Mouse (Mus musculus): ENCODE results near the gene Rap1a. TPM values are rescaled to one million over a fixed set of nuclear protein-coding genes. Genes with fewer than 3 reads are reported as not detected.
A peak's percentile ranks its signal among the peaks of the same experiment; 100 is the strongest.

Gene Rap1a
- total RNA-seq, 2 experiments from 2014 or later: 103 to 116 TPM

DNA sequence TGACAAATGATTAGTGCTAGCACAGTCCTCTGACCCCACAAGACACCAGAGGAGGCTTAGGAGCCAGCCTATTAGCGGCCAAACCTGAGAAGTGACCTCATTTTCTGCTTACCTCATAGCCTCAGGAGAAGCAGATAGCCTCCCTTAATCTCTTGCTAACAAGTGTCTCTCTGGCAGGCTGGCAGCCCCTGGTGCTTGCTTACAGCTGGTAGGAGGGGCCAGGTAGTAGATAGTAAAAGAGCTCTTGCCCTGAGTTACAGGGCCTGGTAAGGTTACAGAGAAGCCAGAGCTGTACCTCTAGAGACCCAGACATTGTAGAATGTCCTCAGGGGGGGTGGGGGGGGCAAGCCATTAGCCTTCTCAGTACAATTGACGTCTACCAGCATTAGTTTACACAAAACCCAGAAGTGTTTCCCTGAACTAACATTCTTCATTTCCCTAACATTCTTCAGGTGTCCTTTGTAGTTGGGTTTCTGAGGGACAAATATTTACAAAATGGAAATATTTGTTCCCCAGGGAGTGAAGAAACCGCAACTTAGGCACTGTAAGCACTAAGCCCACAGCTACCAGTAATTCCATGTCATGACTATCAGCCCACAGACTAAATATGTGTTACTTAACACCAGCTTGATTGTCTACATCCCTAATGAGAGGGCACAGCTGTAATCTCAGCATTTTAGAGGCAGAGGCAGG is 101.7 kb downstream of the Rap1a start:
- DNase-seq: peak in 1 of 2 experiments; percentile 23
- intact Hi-C loops (cut with DNase I): no loop called here

GRCm38 (mm10) chr3:105698311-105698710 is 102.8 kb downstream of the Rap1a start:
- no peak for DNase-seq
- intact Hi-C loops (cut with DNase I): no loop called here

DNA sequence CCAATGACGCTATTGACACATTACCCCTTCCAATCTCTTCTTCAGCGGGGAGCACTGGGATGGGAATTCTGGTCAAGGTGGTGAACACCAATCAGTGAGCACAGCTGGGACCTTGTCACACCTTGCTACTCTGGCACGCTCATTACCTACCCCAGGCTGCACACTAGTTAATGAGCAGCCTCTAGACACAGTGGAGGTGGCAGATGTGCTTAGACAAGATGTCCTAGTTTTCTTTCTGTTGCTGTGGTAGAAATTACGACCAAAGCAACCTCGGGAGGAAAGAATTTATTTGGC is 104.0 kb downstream of the Rap1a start:
- no peak for DNase-seq
- intact Hi-C loops (cut with DNase I): no loop called here

DNA sequence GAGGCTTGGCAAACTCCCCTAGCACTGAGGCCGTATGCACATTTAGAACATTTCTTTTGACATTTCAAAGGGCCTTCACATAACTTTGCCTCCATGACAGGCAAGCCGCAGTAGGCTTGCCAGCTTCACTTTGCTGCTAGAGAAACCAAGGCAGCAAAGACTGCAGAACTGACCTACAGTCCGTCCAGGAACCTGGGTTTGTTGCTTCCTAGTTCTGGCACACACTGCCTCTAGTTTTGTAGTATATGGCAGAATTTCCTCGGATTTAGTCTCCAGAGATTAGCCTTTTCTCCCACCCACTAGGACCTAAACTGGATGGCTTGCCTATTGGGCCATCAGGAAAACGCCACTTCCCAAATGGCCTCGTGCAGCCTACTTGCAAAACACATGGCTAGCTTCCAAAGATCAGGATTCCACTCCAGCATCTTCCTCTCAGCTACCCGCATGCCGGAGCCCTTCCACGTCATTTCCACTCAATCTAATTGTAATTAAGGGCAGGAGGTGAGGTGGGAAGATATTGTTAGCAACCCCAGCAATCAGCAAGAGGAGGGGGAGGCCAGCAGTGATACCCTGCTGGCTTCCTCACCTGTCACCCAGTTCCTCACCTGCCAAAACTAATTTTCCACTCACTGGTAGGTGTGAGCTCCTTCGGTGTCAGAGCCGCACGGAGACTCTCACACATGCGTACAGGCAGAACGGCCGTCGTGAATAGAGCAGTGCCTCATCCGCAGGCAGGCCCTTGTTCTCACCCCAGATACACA is 104.6 kb downstream of the Rap1a start:
- intact Hi-C loops (cut with DNase I): no loop called here
- DNase-seq: peak in 1 of 2 experiments; percentile 25

GRCm38 (mm10) chr3:105695476-105696386 is 105.4 kb downstream of the Rap1a start:
- peak; percentile 49 to 58 for DNase-seq
- intact Hi-C loops (cut with DNase I): no loop called here

- no peak for DNase-seq
These were observed 107.6 kb downstream of the Rap1a start for GRCm38 (mm10) chr3:105693327-105694080.

DNA sequence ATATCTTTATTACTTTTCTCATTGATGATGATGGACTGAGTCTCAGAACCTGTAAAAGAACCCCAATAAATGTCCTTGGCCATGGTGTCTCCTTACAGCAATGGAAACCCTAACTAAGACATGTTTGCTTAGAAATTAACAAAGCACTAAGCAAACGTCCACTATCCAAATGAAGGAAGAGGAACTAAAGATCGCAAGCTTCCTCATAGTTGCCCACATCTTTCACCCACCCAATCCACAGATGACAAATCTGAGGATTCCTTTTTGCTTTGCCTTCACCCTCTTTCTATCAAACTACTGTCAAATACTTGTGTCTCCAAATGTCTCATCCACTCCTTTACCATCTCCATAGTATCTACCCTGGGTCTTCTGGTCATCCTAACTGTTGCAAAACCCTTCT is 112.6 kb downstream of the Rap1a start:
- DNase-seq: no peak
- intact Hi-C loops (cut with DNase I): loop anchor here (5.0 kb wide), 2 partner anchors 114 to 269 kb away; partner anchors contain the start of genes Rap1a and Wdr77

More at GRCm38 (mm10) chr3:105693327-105694080, 107.6 kb downstream of the Rap1a start:
- intact Hi-C loops (cut with DNase I): no loop called here

- peak; percentile 94 to 95 for DNase-seq
- intact Hi-C loops (cut with DNase I): loop anchor here (1.0 to 5.0 kb wide), 4 partner anchors 39 to 270 kb away; partner anchors contain the start of genes Rap1a and Wdr77
These were observed 113.6 kb downstream of the Rap1a start, which contains the start of gene Ddx20 for GRCm38 (mm10) chr3:105687324-105688060. TSS of gene Ddx20 (minus strand) at chr3:105687574.

- intact Hi-C loops (cut with DNase I): loop anchor here (1.0 to 5.0 kb wide), 4 partner anchors 40 to 271 kb away; partner anchors contain the start of genes Rap1a and Wdr77
- peak in 1 of 2 experiments; percentile 38 for DNase-seq
These were observed 114.5 kb downstream of the Rap1a start for GRCm38 (mm10) chr3:105686394-105687323.

GRCm38 (mm10) chr3:105680346-105680745 is 120.8 kb downstream of the Rap1a start:
- no peak for DNase-seq
- intact Hi-C loops (cut with DNase I): no loop called here

Other genes starting within 250 kb of the Rap1a start
- 10 to 100 TPM; 11.2 to 12.7 TPM for gene Ddx20, start 113.8 kb downstream of the Rap1a start, total RNA-seq (2021)
- 10 to 100 TPM; 35.5 to 37.7 TPM for gene Inka2, start 96.7 kb downstream of the Rap1a start, total RNA-seq (2021)
- under 1 TPM in 1 of 2 experiments, not detected in 1; 0.24 TPM for gene Adora3, start 69.5 kb upstream of the Rap1a start, total RNA-seq (2021)
- gene Tmigd3, start 69.6 kb upstream of the Rap1a start, total RNA-seq (2021): under 1 TPM in 1 of 2 experiments, not detected in 1; 0.24 TPM
- gene I830077J02Rik, start 131.3 kb upstream of the Rap1a start, total RNA-seq (2021): under 1 TPM; 0.81 to 0.88 TPM
- gene Wdr77, start 158.0 kb upstream of the Rap1a start, total RNA-seq (2021): 10 to 100 TPM; 38.9 to 47.3 TPM
- gene Atp5f1, start 158.8 kb upstream of the Rap1a start, total RNA-seq (2021): 1,000 to 10,000 TPM; 1,017 to 1,034 TPM
- under 1 TPM; 0.38 to 0.56 TPM for gene Ovgp1, start 172.4 kb upstream of the Rap1a start, total RNA-seq (2021)
- under 1 TPM in 1 of 2 experiments, not detected in 1; 0.31 TPM for gene Pifo, start 213.3 kb upstream of the Rap1a start, total RNA-seq (2021)
- not detected for gene Chil5, start 231.5 kb upstream of the Rap1a start, total RNA-seq (2021)

All from heart, postnatal 14 days (tissue).